Comparison of ENCODE assay signal across 7 mouse cellular contexts in the genomic region with DNA sequence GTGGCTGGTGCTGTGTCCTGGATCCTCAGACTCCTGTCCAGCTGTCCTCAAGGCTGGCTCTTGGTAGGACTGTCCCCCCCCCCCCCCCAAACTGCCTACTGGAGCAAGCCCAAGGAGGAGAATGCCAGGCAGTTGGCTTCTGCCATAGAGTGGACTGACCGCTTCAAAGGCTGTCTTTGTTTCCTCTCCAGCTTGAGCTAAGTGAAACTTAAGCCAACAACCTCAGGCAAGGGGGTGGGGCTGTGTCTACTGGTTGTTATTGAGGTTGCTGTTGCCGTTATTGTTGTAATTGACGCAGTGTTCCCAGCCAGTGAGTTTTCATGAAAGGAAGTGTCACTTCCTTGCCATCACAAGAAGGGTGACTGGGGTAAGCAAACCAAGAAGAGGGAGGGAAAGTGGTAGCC. TPM values are rescaled to one million over a fixed set of nuclear protein-coding genes. Genes with fewer than 3 reads are reported as not detected.
DNase-seq lines count a peak whose midpoint lies in the region; ATAC-seq and TF ChIP-seq lines count a peak whose summit lies in the region.

No protein-coding gene starts in this region.

- H3K36me3 ChIP-seq in midbrain, embryonic 13.5 days: no peaks in the 10 kb centered on the region
- no peaks in the 10 kb centered on the region for H3K36me3 ChIP-seq in midbrain, embryonic 16.5 days (ENCODE audit: control insufficient read depth, insufficient read depth, low read length)
- no peaks in the 10 kb centered on the region; the same call in 1 of the 2 replicates for H3K36me3 ChIP-seq in heart, embryonic 11.5 days (ENCODE audit: control insufficient read depth, insufficient read depth, low read length)

- intact Hi-C loops in left cerebral cortex, adult 2 months (cut with DNase I): no loop called here

- 16% methylated on average over 3 of the region's 3 CpGs for WGBS in midbrain, embryonic 13.5 days
- 26% methylated on average over 3 of the region's 3 CpGs for WGBS in midbrain, embryonic 16.5 days
- WGBS in heart, embryonic 11.5 days (ENCODE audit: insufficient replicate concordance): 57% methylated on average over 3 of the region's 3 CpGs

- H3K4me3 ChIP-seq in midbrain, embryonic 13.5 days (replicated peaks): no peak overlapping the region
- H3K4me3 ChIP-seq in midbrain, embryonic 16.5 days (ENCODE audit: low read depth, low read length): no peak overlapping the region
- H3K4me3 ChIP-seq in heart, embryonic 11.5 days (ENCODE audit: low read depth, low read length): peak overlapping the region; percentile 70; the same call in 1 of the 2 replicates
- peak overlapping the region; percentile 99 for H3K4me3 ChIP-seq in left cerebral cortex, adult 2 months

- no peak overlapping the region for H3K27ac ChIP-seq in midbrain, embryonic 13.5 days
- H3K27ac ChIP-seq in midbrain, embryonic 16.5 days (ENCODE audit: low read length): no peak overlapping the region
- no peak overlapping the region for H3K27ac ChIP-seq in heart, embryonic 11.5 days (ENCODE audit: low read depth, low read length)
- no peak overlapping the region for H3K27ac ChIP-seq in left cerebral cortex, adult 2 months

- peaks cover 20% of the 10 kb centered on the region for H3K27me3 ChIP-seq in midbrain, embryonic 13.5 days
- H3K27me3 ChIP-seq in midbrain, embryonic 16.5 days (ENCODE audit: control insufficient read depth, insufficient read depth, low read depth, low read length): peaks cover 7% of the 10 kb centered on the region
- H3K27me3 ChIP-seq in heart, embryonic 11.5 days (ENCODE audit: control insufficient read depth, insufficient read depth, low read length): 0 out of 2 replicates have a peak, but pooled peaks cover 6% of the 10 kb centered on the region

- no peak overlapping the region for H3K9ac ChIP-seq in midbrain, embryonic 13.5 days (replicated peaks)
- no peak overlapping the region for H3K9ac ChIP-seq in midbrain, embryonic 16.5 days (ENCODE audit: low read depth, low read length)
- H3K9ac ChIP-seq in heart, embryonic 11.5 days (ENCODE audit: low read depth, low read length): no peak overlapping the region

- no peaks in the 10 kb centered on the region for H3K9me3 ChIP-seq in midbrain, embryonic 13.5 days
- no peaks in the 10 kb centered on the region for H3K9me3 ChIP-seq in midbrain, embryonic 16.5 days (replicated peaks; ENCODE audit: control insufficient read depth, low read length, poor library complexity, severe bottlenecking)
- no peaks in the 10 kb centered on the region for H3K9me3 ChIP-seq in heart, embryonic 11.5 days (replicated peaks; ENCODE audit: control insufficient read depth, low read length)

- peak; percentile 56 to 67 for DNase-seq in cerebellum, postnatal 10 days
- peak in 1 of 2 experiments; percentile 44 for DNase-seq in left cerebral cortex, adult 2 months (ENCODE audit: extremely low spot score in 1 of 2, low spot score in 2 of 2)
- DNase-seq in ovary, postnatal 10 days (ENCODE audit: low spot score): no peak

- TF ChIP-seq CTCF in left cerebral cortex, adult 2 months (IDR thresholded peaks at IDR 0.05): no peak

- peak overlapping the region; percentile 90; the same call in 1 of the 2 replicates for H3K4me2 ChIP-seq in midbrain, embryonic 13.5 days (replicated peaks)
- no peak overlapping the region for H3K4me2 ChIP-seq in midbrain, embryonic 16.5 days (ENCODE audit: low read length)
- peak overlapping the region; percentile 92 for H3K4me2 ChIP-seq in heart, embryonic 11.5 days

- no peak for ATAC-seq in midbrain, embryonic 13.5 days
- ATAC-seq in midbrain, embryonic 16.5 days: no peak
- no peak for ATAC-seq in heart, embryonic 11.5 days (replicated peaks; ENCODE audit: insufficient number of reproducible peaks, low FRiP score, low TSS enrichment)
- peak; percentile 54 for ATAC-seq in megakaryocyte progenitor cell, adult 5-6 weeks (replicated peaks; ENCODE audit: poor library complexity)

- H3K4me1 ChIP-seq in midbrain, embryonic 13.5 days (replicated peaks): peaks cover 14% of the 10 kb centered on the region
- peaks cover 6% of the 10 kb centered on the region; the same call in 1 of the 2 replicates for H3K4me1 ChIP-seq in midbrain, embryonic 16.5 days (ENCODE audit: control insufficient read depth, insufficient read depth, low read length)
- H3K4me1 ChIP-seq in heart, embryonic 11.5 days (ENCODE audit: control insufficient read depth, insufficient read depth, low read length): peaks cover 16% of the 10 kb centered on the region

RNA-seq across cellular contexts. Expression of gene Arid5a, which starts 2.0 kb away (rescaled TPM):
- 2.3 and 2.4 TPM in 2 replicates for polyA plus RNA-seq in midbrain, embryonic 13.5 days (2015; fragmentation: Nextera tagmentation; extraction: Ambion mirVana)
- 2.8 and 3.6 TPM in 2 replicates for polyA plus RNA-seq in midbrain, embryonic 16.5 days (2015; fragmentation: Nextera tagmentation; extraction: Ambion mirVana)
- polyA plus RNA-seq in heart, embryonic 11.5 days (2014; fragmentation: Nextera tagmentation; extraction: Ambion mirVana): 5.6 and 8.1 TPM in 2 replicates
- total RNA-seq in left cerebral cortex, adult 2 months (2021): 10 to 100 TPM; 16.1 to 23.5 TPM
- 13.2 and 13.8 TPM in 2 replicates for total RNA-seq in megakaryocyte progenitor cell, adult 5-6 weeks (2015)
- total RNA-seq in megakaryocyte progenitor cell, adult 5-6 weeks (2017): 24.9 and 29.5 TPM in 2 replicates

RNA-seq across cellular contexts. Expression of gene Neurl3, which starts 35.0 kb away (rescaled TPM):
- 0.67 and 0.85 TPM in 2 replicates for polyA plus RNA-seq in midbrain, embryonic 13.5 days (2015; fragmentation: Nextera tagmentation; extraction: Ambion mirVana)
- polyA plus RNA-seq in midbrain, embryonic 16.5 days (2015; fragmentation: Nextera tagmentation; extraction: Ambion mirVana): 1.2 and 1.5 TPM in 2 replicates
- polyA plus RNA-seq in heart, embryonic 11.5 days (2014; fragmentation: Nextera tagmentation; extraction: Ambion mirVana): 1.9 and 2.6 TPM in 2 replicates
- total RNA-seq in left cerebral cortex, adult 2 months (2021): under 1 TPM; 0.40 to 0.50 TPM
- 8.5 and 11.4 TPM in 2 replicates for total RNA-seq in megakaryocyte progenitor cell, adult 5-6 weeks (2015)
- total RNA-seq in megakaryocyte progenitor cell, adult 5-6 weeks (2017): 14.4 and 15.9 TPM in 2 replicates

RNA-seq across cellular contexts. Expression of gene Kansl3, which starts 59.5 kb away (rescaled TPM):
- polyA plus RNA-seq in midbrain, embryonic 13.5 days (2015; fragmentation: Nextera tagmentation; extraction: Ambion mirVana): 40.6 and 41.9 TPM in 2 replicates
- polyA plus RNA-seq in midbrain, embryonic 16.5 days (2015; fragmentation: Nextera tagmentation; extraction: Ambion mirVana): 41.5 and 46.0 TPM in 2 replicates
- polyA plus RNA-seq in heart, embryonic 11.5 days (2014; fragmentation: Nextera tagmentation; extraction: Ambion mirVana): 36.5 and 36.8 TPM in 2 replicates
- total RNA-seq in left cerebral cortex, adult 2 months (2021): 10 to 100 TPM; 60.7 to 66.0 TPM
- 14.0 and 15.1 TPM in 2 replicates for total RNA-seq in megakaryocyte progenitor cell, adult 5-6 weeks (2015)
- 31.7 and 46.5 TPM in 2 replicates for total RNA-seq in megakaryocyte progenitor cell, adult 5-6 weeks (2017)

Comparison
In these comparisons a context has a peak if more than half of its experiments do, and no peak if none do; other contexts are left out.
1. H3K4me3 ChIP-seq: peak in heart, embryonic 11.5 days (single experiment) and left cerebral cortex, adult 2 months (single experiment); none in midbrain, embryonic 13.5 days (single experiment) and midbrain, embryonic 16.5 days (single experiment).